Mouse (Mus musculus) left cerebral cortex, adult 2 months (tissue): ENCODE data around the gene Gm28079. TPM values are rescaled to one million over a fixed set of nuclear protein-coding genes. Genes with fewer than 3 reads are reported as not detected.
"Not testable (repeated sequence)": the region's sequence is repeated elsewhere in the genome, so short reads cannot be mapped to it uniquely, and the experiment has no call there.

Experiments
- DNase-seq, 2 experiments: peaks; one replicate each; pipeline ENCODE4 v3.0.0; 2021 to 2022; ENCODE audit warnings: low spot score in 2 of 2, mixed read lengths in 1 of 2; ENCODE audit errors: extremely low spot score in 1 of 2
- H3K27ac ChIP-seq: fragments of 200-600 bp; 2 replicates; pipeline ENCODE4 v1.8.1; 2022
- H3K4me3 ChIP-seq: fragments of 200-600 bp; 2 replicates; pipeline ENCODE4 v1.8.1; 2022
- intact Hi-C: fragments of 180-260 bp; cut with DNase I; formaldehyde crosslinking; loops from one replicate; pipeline ENCODE4 v1.15.1; 2025
- long read RNA-seq, 2 experiments: library from polyadenylated mRNA; stranded (forward); transcript quantifications; one replicate each; pipeline ENCODE4 v2.0.0; 2021; ENCODE audit warnings: borderline mapping rate in 2 of 2
- total RNA-seq, 2 experiments: library from RNA; stranded (reverse); gene quantifications; 2 replicates each; pipeline ENCODE4 v1.2.3; 2021

Gene Gm28079
- total RNA-seq: not detected
- long read RNA-seq, experiment 1: 0 reads
- long read RNA-seq, experiment 2: 0 reads

GRCm38 (mm10) chrY:70014799-70015198, at the start of gene Gm28079:
TSS of gene Gm28079 (minus strand) at chrY:70014899.
- intact Hi-C loops, H3K4me3 ChIP-seq, DNase-seq, H3K27ac ChIP-seq: not testable (repeated sequence)
